Mouse (Mus musculus): ENCODE data around the gene Tmsb15l.
"Not testable (repeated sequence)": the region's sequence is repeated elsewhere in the genome, so short reads cannot be mapped to it uniquely, and the experiment has no call there.

Gene Tmsb15l

GRCm38 (mm10) chrX:136976424-136977084 is at the start of gene Tmsb15l, which contains the start of gene Tmsb15b1:
Tmsb15l (minus strand) TSS chrX:136976869.
Tmsb15b1 (minus strand) TSS chrX:136976874.
- no peak for DNase-seq (ENCODE audit: low spot score in 2 of 2)

- peak; percentile 21 to 55 for DNase-seq (ENCODE audit: low spot score in 2 of 2)
Measured at GRCm38 (mm10) chrX:137019310-137019709, 42.6 kb upstream of the Tmsb15l start.

- DNase-seq (ENCODE audit: low spot score in 2 of 2) = no peak
Measured at GRCm38 (mm10) chrX:137017668-137018067, 41.0 kb upstream of the Tmsb15l start.

GRCm38 (mm10) chrX:137015099-137015709 is 38.5 kb upstream of the Tmsb15l start:
- peak in 1 of 2 experiments; percentile 35 for DNase-seq (ENCODE audit: low spot score in 2 of 2)

- DNase-seq (ENCODE audit: low spot score in 2 of 2) = no peak
Measured at GRCm38 (mm10) chrX:136996256-136996655, 19.6 kb upstream of the Tmsb15l start.

- DNase-seq (ENCODE audit: low spot score in 2 of 2) = no peak
Measured at GRCm38 (mm10) chrX:136993641-136994040, 17.0 kb upstream of the Tmsb15l start.

- DNase-seq (ENCODE audit: low spot score in 2 of 2) = peak; percentile 25 to 29
Measured at GRCm38 (mm10) chrX:136992978-136993547, 16.4 kb upstream of the Tmsb15l start, which contains the start of gene Zcchc18. Zcchc18 (plus strand) TSS chrX:136993155.

GRCm38 (mm10) chrX:136992191-136992965 is 15.7 kb upstream of the Tmsb15l start:
- DNase-seq (ENCODE audit: low spot score in 2 of 2) = no peak

GRCm38 (mm10) chrX:136991274-136991673 is 14.6 kb upstream of the Tmsb15l start:
- no peak for DNase-seq (ENCODE audit: low spot score in 2 of 2)

- DNase-seq (ENCODE audit: low spot score in 2 of 2) = no peak
Measured at GRCm38 (mm10) chrX:136986039-136986438, 9.4 kb upstream of the Tmsb15l start.

- no peak for DNase-seq (ENCODE audit: low spot score in 2 of 2)
Measured at GRCm38 (mm10) chrX:136978616-136979015, 1.9 kb upstream of the Tmsb15l start.

GRCm38 (mm10) chrX:136975397-136975796 is 1.3 kb downstream of the Tmsb15l start, which contains the start of gene Tmsb15b2:
Tmsb15b2 (minus strand) TSS chrX:136975497.
- DNase-seq (ENCODE audit: low spot score in 2 of 2) = not testable (repeated sequence)

- no peak for DNase-seq (ENCODE audit: low spot score in 2 of 2)
Measured at GRCm38 (mm10) chrX:136959688-136960087, 17.0 kb downstream of the Tmsb15l start.

- DNase-seq (ENCODE audit: low spot score in 2 of 2) = not testable (repeated sequence)
Measured at GRCm38 (mm10) chrX:136958300-136958699, 18.4 kb downstream of the Tmsb15l start.

GRCm38 (mm10) chrX:136957583-136958279 is 18.9 kb downstream of the Tmsb15l start:
- DNase-seq (ENCODE audit: low spot score in 2 of 2) = peak in 1 of 2 experiments; percentile 29

- no peak for DNase-seq (ENCODE audit: low spot score in 2 of 2)
Measured at GRCm38 (mm10) chrX:136937985-136938384, 38.7 kb downstream of the Tmsb15l start.

- DNase-seq (ENCODE audit: low spot score in 2 of 2) = no peak
Measured at GRCm38 (mm10) chrX:136927031-136927430, 49.6 kb downstream of the Tmsb15l start, which contains the start of gene H2bfm. H2bfm (plus strand) TSS chrX:136927325.

GRCm38 (mm10) chrX:136925863-136926262 is 50.8 kb downstream of the Tmsb15l start:
- no peak for DNase-seq (ENCODE audit: low spot score in 2 of 2)
